Mouse (Mus musculus): ENCODE measurements at regions not wholly inside any gene's neighbourhood (a gene's known extent, or its start where the extent isn't known, plus 50 kb on each side); places are given as distances from the start of the nearest gene placed in this dataset.

DNA sequence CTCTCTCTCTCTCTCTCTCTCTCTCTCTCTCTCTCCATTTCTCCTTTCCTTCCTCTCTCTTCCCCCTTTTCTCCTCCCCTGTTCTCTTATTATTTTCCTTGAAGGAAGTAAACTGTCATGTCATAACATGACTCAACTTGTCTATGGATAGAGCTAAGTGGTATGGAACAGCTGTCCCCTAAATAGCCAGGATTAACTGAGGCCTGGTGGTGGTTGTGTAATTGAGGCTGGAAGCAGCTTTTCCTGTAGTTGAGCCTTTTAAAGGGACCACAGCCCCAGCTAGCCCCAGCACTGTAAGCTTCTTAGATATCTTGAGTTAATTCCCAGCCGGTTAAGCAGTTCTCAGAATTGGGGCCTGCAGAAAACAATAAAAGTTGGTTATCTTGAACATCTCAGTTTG lies 243.7 kb upstream of the Nbea start:
- DNase-seq (ENCODE audit: low read depth), result no peak

DNA sequence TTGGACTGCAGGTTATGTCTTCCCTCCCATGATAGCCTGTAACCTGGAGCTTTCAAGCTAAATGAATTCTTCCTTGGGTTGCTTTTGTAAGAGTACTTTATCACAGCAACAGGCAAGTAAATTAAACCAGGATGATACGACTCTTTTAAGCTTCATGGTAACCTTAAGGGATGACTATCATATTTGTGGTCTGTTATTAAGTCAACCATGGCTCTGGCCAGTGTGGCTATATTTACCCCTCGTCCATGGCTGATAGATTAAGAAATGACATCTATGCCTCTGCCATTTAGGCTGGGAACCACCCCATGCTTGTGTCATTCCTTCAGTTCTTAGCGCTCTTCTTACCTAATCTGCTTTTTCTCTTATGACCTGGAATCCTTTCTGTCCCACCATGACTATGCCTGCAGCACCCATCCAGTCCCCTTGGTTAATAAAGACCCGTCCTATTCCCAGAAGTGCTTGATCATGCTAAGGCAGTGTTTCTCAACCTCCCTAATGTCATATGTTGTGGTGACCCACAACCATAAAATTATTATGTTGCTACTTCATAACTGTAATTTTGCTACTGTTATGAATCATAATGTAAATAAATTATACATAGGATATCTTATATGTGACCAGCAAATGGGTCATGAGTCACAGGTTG lies 214.5 kb upstream of the Nbea start:
- DNase-seq (ENCODE audit: low read depth), result no peak

DNA sequence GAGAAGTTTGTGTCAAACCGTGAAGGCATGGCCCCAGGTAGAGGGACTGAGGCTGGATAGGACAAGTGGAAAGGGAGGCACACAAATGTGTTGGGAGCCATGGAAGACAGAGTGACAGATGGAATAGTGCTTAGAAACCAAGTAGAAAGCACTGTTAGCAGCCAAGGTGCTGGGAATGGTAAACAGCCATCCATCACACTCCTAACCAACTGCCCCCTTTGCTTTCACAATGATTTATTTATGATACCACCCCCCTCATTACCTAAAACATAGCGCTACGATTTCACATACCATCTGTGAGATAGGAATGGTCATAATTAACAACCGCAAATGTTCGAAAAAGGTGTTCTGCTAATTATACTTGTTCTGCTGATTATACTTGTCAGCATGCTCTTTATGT lies 209.6 kb upstream of the Nbea start:
- DNase-seq (ENCODE audit: low read depth), result no peak

DNA sequence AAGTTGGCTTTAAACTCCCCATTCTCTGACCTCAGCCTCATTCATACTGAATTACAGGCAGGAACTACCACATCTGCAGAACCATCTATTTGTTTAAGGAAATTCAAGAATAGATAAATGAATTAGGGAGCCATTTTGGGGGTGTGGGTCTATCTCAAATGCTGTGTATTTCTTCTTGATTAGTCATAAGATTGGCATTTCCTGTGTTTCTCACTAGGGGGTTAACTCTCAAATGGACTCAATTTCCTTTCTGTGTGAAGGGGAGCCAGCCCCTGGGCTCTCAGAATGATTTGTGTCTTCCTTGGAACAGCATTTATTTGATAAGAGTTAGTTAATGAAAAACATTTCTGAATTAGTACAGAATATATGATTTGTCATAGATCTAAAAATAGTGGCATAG lies 196.8 kb upstream of the Nbea start:
- DNase-seq (ENCODE audit: low read depth), result peak; percentile 6

DNA sequence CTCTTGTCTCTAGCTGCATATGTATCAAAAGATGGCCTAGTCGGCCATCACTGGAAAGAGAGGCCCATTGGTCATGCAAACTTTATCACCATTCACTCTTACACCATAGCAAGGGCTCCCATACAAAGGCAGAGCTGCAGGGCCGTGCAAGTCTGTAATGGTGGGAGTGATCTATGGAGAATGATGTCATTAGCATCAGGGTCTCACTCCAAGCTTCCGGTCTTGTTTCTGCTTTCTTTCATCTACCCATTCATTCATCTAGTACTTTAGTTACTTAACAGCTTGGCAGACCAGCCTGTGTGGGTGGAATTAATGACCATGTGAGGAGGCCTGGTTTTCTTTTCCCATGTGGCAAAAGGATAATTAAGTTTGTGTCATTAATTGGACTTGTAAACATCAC lies 196.0 kb upstream of the Nbea start:
- DNase-seq (ENCODE audit: low read depth), result no peak

DNA sequence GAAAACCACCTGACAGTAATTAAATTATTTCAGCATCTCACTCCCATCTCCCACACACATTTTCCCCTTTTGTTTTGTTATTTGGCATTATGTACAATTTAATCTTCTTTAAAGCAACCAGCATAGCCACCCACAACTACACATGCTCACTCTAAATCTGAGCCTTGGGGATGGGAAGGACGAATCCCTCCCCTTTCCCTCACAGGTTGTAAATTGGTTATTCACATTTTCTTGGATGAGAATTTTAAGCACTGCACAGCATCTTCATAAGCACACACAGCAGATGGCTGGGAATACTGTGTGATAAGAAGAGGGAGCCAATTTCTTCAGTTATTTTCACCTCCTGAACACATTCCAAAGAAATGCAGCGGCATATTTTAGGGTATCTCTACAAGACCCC lies 179.0 kb upstream of the Nbea start:
- DNase-seq (ENCODE audit: low read depth), result no peak

DNA sequence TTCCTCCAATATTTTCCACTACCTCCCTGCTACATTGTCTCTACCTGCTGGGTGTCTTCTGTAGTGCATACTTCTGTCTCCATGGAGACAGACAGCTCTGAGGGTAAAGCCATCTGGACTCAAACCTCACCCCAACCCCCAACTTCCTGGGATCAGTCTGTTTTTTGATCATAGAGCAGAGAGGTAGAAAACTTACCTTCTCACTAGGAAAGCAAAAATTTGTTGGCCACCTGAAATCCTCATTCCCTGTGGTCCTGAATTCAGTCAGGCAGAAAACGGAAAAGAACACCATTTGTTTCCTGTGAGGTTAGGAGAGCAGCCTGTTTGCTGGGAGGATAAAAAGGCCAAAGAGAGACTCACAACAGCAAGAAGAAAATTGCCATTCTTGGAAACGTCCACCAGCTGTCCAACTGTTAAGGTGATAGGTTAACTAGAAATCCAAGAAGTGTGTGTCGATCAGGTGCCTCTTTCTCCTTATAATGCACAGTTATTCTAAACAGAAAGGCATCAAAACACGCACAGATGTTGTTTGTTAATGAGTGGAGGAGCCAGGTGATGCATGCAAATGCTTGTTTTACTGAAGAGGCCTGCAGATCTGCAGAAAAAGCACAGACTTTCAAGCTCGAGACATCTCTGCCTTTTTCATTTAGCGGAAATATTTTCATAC lies 173.7 kb upstream of the Nbea start:
- DNase-seq (ENCODE audit: low read depth), result no peak

DNA sequence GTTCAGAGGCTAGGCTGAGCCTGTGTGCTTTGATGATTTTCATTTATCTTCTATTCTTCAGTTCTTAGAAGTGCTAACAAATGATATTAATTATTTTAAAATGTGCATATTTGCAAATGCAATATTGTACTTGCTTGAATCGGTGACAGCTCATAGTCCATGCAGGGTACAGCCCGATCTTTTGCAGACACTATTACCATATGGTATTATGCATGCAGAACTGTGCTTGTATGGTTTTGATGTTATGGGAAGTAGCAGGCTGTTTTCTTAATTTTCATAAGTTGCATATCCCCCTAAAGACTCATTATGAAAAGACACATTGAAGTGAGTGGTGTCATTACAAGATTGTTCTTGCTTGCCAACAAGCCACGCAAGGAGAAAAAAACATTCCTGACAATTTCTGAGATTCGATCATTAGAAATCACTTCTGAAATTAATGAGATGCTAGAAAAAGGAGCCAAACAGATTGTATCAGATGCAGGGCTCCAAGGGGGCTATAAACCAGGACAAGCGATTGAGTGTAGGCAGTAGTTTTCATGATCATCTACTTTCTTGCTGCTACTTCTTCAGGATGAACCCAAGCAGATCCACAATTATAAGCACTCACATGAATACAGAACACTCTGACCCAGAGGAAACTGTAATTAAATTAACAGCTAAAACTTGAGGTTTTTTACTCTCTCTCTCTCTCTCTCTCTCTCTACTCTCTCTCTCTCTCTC lies 172.8 kb upstream of the Nbea start:
- DNase-seq (ENCODE audit: low read depth), result no peak
